Mouse (Mus musculus) monocyte, adult 5-6 weeks (primary cell): ENCODE measurements around the gene 0610012G03Rik. TPM values are rescaled to one million over a fixed set of nuclear protein-coding genes. Genes with fewer than 3 reads are reported as not detected.
"Not testable (repeated sequence)": the region's sequence is repeated elsewhere in the genome, so short reads cannot be mapped to it uniquely, and the experiment has no call there.

Experiments used
- ATAC-seq: fragments of 153-309, 156-312 bp; replicated peaks from 2 replicates; pipeline ENCODE4 v1.8.0; 2017; ENCODE audit warnings: mild to moderate bottlenecking; ENCODE audit not compliant: low TSS enrichment, insufficient number of reproducible peaks, severe bottlenecking, poor library complexity, low FRiP score
- total RNA-seq: library from RNA; stranded (forward); fragments of 200-1000, 200-491, 200-594 nt; gene quantifications from 3 replicates; pipeline ENCODE4 v1.2.3, GENCODE M21; 2017

Gene 0610012G03Rik
- 6.4 to 10.0 TPM (median 7.6 TPM) in 3 replicates for total RNA-seq

DNA sequence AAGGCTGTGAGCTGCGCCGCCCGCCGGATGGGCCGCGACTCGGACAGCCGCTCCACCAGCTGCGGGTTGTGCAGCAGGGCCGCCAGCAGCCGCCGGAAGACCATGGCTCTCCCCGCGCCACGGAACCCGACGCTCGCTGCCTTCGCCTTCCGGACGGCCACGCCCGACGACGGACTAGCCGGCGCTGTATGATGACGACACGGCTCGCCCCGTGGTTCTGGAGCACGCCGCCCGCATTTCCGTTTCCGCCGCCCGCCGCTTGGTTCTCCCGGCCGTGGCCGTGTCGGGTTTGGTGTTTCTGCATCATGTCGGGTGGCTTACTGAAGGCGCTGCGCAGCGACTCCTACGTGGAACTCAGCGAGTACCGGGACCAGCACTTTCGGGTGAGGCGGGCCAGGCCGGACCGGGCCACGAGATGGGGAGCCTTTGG is at the start of gene 0610012G03Rik, which contains the start of gene Ncbp2:
Gene 0610012G03Rik, minus strand, starts transcription at position 150 of the 430 bp plus-strand sequence.
Gene Ncbp2, plus strand, starts transcription at position 169 of the 430 bp plus-strand sequence.
- peak; percentile 80 for ATAC-seq

DNA sequence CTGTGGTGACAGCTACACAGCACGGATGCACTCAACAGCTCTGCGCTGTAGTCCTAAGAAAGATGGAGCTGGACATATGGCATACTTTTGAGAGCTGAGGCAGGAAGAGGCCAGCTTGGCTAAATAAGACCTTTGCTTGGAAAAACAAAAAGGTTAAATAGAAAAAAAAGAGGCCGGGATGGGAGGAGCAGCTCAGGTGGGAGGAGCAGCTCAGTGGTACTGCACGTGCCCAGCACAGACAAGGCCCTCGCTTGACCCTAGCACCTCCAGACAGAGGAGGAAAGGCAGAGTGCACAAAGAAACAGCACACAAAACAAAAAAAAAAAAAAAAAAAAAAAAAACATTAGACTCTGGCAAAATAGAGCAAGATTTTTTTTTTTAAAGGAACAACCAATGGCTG is 48.1 kb upstream of the 0610012G03Rik start:
- ATAC-seq: no peak

DNA sequence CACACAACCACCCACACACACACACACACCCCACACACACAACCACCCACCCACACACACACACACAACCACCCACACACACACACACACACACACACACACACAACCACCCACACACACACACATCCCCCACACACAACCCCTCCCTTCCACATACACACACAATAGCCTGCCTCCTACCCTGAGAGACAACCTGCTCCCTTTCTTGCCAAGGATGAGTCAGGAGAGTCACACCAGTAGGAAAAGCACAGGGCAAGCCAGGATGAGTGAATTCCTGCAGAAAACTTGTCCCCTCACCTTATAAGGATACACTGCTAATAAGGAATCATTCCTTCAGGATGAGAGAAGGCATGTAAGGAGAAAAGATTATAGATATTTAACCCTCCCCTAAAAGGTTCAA is 45.7 kb upstream of the 0610012G03Rik start:
- no peak for ATAC-seq

DNA sequence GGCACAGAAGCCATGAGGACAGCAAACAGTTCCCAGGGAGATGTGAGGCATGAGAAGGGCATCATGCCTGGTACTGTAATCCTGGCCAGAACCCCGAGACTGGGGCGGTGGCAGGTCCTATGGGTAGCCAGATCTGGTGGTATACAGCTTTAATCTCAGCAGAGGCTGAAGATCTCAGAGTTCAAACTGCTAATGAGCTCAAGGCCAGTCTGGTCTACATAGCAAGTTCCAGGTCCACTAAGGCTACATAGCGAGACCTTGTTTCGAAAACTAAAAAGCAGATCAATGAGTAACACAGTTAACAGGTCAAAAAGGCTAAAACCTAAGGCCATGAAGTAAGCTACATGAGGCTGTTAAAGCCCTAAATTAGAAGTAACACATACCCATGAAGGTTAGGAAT is 44.9 kb upstream of the 0610012G03Rik start:
- no peak for ATAC-seq

DNA sequence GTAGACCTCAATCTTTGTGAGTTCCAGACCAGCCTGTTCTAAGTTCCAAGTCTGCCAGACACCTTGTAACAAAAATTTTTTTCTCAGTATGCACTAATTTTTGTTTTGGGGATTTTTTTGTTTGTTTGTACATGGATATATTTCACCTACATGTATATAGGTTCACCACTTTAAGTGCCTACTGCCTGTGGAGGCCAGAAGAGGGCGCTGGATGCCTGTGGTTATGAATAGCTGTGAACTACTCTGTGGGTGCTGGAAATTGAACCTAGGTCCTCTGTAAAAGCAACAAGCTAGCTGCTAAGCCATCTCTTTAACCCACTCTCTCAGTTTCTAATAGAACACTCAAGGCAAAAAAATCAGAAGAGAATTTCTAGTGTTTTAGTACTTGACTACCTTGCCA is 43.7 kb upstream of the 0610012G03Rik start:
- no peak for ATAC-seq

DNA sequence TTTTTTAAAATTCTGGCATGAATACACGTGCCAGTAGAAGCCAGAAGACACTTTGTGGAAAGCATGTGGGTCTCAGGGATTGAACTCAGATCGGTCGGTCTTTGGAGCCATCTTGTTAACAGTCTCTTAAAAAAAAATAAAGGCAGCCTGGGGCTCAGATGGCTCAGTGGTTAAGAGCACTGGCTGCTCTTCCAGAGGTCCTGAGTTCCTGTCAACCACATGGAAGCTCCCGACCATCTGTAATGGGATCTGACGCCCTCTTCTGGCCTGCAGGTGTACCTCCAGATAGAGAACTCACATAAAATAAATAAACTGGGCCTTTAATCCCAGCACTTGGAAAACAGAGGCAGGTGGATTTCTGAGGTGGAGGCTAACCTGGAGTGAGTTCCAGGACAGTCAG is 32.7 kb upstream of the 0610012G03Rik start:
- ATAC-seq: no peak

DNA sequence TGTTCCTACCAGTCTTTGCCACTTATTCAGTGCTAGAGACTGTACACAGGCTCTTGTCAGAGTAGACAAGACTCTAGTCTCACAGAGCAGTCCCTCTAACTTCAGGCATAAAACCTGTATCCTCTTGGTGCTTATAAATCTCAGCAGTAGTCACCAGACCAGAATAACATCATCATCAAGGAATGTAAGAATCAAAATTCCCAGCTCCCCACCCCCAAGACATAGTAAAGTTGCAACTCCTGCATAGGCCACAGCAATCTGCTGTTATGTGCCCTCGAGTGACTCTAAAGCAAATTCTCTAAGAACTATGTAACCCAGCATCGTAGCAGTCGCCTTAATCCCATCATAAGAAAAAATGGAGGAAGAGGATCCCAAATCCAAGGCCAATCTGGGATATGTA is 31.2 kb upstream of the 0610012G03Rik start:
- ATAC-seq: no peak

DNA sequence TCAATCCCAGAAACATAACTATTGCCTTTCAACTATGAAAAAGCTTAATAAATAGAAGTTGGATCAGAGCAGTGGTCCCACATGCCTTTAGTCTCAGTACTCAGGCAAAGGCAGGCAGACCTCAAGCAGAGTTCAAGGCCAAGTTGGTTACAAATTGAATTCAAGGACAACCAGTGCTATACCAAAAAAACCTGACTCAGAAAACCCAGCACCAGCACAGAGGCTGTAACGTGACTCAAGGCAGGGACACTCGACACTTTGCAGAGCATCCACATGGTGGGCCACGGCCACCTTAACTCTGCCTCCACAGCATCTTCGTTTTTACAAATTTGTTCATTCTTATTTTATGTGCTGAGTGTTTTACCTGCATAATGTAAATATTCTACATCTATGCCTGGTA is 27.0 kb upstream of the 0610012G03Rik start:
- no peak for ATAC-seq

DNA sequence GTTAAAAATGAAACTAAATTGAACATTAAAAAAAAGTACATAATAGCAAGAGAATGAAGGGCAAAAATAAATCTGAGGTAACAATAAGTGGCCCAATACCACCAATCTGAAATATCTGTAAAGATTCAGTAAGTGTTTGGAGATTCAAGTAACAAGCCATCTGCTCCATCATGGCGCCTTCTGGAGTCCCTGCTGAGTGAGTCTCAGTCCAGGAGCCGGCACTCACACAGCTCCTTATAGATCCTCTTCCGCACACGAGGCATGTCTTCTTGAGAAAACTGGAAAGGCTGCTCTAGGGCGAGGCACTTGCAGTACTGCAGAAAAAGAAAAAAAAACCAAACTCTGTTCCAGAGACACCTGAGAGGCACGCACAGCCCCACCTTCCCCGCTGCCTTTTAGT is 14.9 kb upstream of the 0610012G03Rik start:
- ATAC-seq: no peak

DNA sequence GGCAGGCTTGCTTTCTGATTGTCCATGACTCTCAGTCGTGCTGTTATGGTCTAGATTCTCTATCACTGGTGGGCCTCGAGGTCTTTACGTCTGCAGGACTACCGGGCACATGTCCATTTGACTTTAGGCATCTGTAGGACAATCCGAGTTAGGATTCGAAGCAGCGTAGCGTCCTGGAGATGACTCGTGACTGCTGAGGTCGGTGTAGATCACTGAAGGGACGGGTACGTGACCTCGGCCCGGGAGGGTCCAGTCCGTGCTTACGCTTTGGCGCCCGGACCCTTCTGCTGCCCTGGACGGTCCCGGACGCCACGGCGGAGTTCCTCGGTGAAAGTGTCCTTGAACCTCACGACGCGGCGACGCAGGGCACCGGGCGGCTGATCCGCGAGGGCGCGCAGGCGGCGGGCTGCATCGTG is 385 bp downstream of the 0610012G03Rik start:
- no peak for ATAC-seq

DNA sequence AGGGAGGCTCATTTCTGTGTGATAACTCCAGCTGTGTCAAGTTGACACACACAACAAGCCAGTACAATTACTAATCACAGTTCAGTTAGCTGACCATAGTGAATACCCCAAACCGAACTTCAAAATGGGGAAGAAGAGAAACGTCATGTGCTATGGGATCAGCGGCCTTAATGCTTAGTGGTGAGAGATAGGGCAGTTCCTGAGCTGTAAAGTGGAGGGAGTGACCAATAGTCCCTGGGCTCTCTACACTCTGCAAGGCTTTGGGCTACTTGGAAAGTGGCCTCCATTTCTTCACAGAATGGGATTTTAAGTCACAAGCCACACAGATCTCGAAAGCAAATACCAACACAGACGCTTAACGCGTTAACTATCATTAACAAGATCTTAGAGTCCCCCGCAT is 961 bp downstream of the 0610012G03Rik start:
- no peak for ATAC-seq

DNA sequence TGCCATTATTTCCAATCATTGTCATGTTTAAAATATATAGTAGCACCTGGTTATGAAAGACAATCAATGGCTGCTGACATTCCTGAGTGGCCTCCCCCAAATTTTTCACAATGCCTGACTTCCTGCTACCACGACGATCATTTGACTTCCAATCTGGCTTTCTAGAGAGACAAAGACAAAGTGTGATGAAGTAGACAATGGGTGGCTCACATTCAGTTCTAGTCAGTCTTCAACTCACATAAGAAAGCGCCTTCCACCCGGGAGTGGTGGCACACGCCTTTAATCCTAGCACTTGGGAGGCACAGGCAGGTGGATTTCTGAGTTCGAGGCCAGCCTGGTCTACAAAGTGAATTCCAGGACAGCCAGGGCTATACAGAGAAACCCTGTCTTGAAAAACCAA is 2.3 kb downstream of the 0610012G03Rik start:
- ATAC-seq: not testable (repeated sequence)

DNA sequence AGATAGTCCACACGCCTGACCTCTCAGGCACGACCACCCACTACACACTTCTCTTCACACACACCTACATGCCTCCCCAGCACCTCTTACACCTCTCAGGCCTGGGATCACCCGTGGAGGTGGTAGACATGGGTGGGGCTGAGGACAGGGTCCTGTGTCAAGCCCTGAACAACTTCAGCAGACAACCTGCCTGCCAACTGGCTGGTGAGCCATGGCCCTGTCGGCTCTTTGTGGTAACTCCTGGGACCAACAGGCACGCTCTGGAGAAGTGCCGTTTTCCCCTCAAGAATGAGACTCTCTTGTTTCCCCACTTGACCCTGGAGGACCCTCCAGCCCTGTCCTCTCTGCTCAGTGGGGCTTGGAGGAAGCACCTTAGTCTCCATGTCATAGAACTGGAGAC is 2.9 kb downstream of the 0610012G03Rik start:
- no peak for ATAC-seq

DNA sequence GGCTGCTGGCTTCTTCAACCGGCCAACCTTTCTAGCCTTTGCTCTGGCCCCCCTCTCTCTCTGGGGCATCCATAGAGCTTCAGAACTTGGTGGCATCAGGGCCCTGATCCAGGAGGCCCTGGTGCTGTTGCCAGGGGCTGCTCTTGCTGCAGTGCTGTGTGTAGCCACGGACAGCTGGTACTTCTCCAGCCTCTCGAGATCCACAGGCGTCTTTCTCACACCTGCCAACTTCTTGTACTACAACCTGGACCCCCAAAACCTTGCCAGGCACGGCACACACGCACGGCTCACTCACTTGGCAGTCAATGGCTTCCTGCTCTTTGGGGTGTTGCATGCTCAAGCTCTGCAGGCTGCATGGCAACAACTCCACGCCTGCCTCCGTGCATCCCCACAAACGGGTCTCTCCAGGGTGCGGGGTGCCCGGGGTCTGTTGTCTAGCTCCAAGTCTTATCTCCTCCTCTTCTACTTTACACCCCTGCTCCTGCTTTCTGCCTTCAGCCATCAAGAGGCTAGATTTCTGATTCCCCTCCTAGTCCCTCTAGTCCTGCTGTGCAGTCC is 3.5 kb downstream of the 0610012G03Rik start:
- ATAC-seq: no peak

DNA sequence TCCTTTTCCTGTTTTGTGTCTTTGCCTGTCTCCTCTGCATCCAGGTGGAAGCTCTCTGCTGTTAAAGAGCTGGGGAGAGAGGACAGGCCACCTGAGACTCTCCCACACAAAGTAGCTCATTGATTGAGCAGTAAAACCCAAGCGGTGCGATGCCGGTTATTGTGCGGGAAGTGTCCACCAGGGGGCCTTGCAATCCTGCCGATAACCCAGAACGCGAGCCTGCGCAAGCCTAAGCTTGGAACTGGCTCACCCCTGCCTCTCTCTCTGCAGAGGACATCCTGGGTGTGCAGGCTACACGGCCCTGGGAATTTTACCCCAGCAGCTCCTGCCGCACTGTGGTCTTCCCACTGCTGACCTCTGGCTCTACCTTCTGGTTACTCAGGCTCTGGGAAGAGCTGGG is 4.3 kb downstream of the 0610012G03Rik start:
- peak; percentile 60; the same call in 1 of the 2 replicates for ATAC-seq

DNA sequence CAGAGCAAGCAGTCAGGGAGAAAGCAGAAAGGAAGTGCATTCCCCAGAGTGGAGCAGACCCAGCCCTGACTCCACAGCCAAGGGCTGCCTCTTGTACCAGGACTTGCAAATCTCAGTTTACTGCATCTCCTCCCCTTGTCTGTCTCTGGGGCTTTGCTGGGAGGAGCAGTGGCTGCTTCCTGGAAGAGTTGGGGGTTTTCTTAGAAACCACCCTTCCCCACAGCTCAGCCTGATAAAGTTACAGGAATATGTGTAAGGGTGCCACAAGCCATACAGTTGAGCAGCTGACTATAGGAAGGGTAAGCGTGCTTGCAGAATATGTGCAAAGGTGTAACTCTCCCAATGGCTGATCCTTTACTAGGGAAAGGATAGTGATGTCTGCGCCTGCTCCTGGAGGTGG is 7.7 kb downstream of the 0610012G03Rik start:
- ATAC-seq: no peak

DNA sequence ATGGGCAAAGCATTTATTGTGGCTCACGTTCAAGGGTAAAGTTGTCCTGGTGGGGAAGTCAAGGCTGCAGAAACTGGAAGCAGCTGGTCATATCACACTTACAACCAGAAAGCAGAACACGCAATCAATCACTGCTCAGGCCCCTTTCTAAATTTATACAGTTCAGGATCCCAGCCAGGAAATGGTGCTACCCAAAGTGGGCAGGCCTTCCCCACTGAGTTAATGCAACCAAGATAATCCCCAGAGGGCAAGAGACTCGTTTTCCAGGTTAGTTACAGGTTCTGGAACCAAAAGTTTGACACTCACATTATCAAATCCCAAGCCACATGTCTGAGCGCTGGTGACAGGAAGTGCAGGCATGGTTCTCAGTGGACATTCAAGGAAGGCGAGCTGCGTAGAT is 9.4 kb downstream of the 0610012G03Rik start:
- ATAC-seq: no peak

DNA sequence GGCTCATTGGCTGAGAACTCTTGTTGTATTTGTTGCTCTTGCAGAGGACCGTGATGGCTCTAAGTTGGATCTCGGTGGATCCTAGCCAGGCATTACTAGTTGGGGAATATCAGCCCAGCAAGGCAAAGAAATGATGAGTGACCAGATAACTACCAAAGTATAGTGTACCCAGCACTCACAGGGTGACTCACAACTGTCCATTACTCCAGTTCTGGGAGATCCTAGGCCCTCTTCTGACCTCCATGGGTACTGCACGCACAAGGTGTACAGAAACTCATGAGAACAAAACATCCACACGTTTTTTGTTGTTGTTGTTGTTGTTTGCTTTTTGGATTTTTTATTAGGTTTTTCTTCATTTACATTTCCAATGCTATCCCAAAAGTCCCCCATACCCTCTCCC is 11.7 kb downstream of the 0610012G03Rik start:
- no peak for ATAC-seq

DNA sequence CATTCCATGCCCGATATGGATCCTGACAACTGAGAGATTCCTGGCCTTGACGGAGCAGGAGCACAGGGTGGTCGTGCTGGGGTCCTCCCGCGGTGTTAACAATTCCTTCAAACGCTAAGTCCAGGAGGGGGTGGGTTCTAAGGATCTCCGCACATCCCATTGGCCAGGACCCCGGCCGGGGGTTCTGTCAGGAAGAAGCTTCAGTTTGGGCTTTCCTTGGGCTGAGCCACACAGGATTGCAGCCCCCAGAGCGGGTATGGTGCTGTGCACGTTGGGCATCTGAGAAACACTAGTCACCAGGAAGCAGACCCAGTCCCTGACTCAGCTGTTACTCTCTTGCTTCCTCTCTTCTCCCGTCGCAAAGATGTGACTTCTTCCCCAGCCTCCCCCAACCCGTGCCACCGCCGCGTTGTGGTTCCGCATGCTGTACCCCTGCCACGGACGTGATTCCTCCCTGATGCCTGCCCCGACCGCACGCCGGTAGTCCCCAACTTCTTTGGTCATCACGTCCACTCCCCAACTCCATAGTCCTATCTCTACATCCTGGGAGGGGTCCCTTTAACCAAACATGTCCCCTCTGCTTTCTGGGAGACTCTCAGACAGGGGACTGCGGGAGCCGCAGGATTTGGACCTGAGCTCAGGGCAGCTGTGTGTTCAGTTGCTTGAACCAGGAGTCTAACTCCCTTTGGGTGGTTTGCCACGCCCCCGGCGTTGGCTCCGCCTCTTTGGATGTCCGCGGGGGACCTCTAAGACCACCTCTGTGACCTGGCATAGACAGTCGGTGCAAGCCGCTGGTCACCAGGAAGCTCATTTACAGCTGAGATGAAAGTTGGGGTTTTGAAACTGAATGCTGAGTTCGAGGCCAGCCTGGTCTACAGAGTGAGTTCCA is 13.0 kb downstream of the 0610012G03Rik start:
- ATAC-seq: peak; percentile 37; the same call in 1 of the 2 replicates

DNA sequence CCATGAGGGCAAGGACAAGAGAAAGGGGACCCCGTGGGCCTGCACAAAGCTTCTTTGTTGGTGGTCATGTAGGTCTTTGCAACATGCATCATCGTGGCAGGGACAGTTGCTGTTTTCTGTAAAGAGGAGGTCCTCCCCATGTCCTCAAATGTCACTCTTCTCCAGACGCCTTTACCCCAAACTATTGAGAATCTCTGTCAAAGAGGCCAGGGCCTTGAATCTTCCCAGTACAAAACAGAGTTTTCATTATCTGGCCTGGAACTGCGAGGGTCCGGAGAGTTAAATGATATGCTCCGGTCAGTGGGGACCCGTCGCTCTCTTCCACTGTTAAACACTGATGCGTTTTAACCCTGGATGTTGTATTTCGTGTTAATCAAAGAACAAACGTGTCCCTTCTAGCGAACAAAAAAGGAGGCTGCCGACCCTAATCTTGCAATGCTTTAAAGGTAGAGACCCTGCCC is 13.7 kb downstream of the 0610012G03Rik start:
- ATAC-seq: no peak
